Mouse (Mus musculus): ENCODE results near the gene 9230112D13Rik. TPM values are rescaled to one million over a fixed set of nuclear protein-coding genes. Genes with fewer than 3 reads are reported as not detected.

The 9230112D13Rik gene
- total and polyA plus RNA-seq, 3 experiments, result 1.6 to 1.9 (median 1.7) TPM

GRCm38 (mm10) chr14:34497346-34497745 lies 25.3 kb downstream of the 9230112D13Rik start:
- in situ Hi-C loops (cut with MboI; ENCODE audit: low pct_ligation_motif_present, low pct_unique_long_range_greater_than_20kb, low sequenced_read_pairs) (loop anchor here (10.0 kb wide), 1 partner anchor 53 kb away; no protein-coding TSS in a partner anchor), dilution Hi-C loops (cut with MboI; ENCODE audit: extremely low pct_ligation_motif_present, extremely low pct_unique_long_range_greater_than_20kb, low sequenced_read_pairs) (no loop called here)
- Histone ChIP-seq H3K36me3 (replicated peaks in 1 of 2; ENCODE audit: control insufficient read depth in 1 of 2, insufficient read depth in 1 of 2, low read length in 1 of 2) (no peaks in the 10 kb centered on the region), H3K9me3 (replicated peaks; ENCODE audit: low read length) (no peaks in the 10 kb centered on the region), H3K4me3 (replicated peaks in 1 of 3; ENCODE audit: low read depth in 2 of 3, low read length in 2 of 3, poor library complexity in 1 of 3) (no peak overlapping the region), H3K9ac (ENCODE audit: insufficient read depth, low read depth) (no peak overlapping the region), H3K79me2 (replicated peaks; ENCODE audit: control insufficient read depth, extremely low read depth, insufficient read depth, poor library complexity, severe bottlenecking) (peaks cover 80% of the 10 kb centered on the region), H3K4me1 (ENCODE audit: control insufficient read depth in 1 of 2, insufficient read depth in 2 of 2) (peaks cover 6 to 74% of the 10 kb centered on the region in 2 experiments; a peak in 3 of 4 replicates), H3K27ac (ENCODE audit: insufficient read depth, low read depth) (no peak overlapping the region), H3K27me3 (replicated peaks) (no peaks in the 10 kb centered on the region), H3K4me2 (ENCODE audit: insufficient read depth, low read depth, poor library complexity, severe bottlenecking) (no peak overlapping the region)
- no peak for DNase-seq (ENCODE audit: extremely low read depth)
- TF ChIP-seq UBTF (IDR thresholded peaks at IDR 0.05; ENCODE audit: low read depth, low read length) (no peak), NRF1 (IDR thresholded peaks at IDR 0.05; ENCODE audit: low read depth, low read length) (no peak), SIN3A (IDR thresholded peaks at IDR 0.05; ENCODE audit: low read length) (no peak), ZC3H11A (IDR thresholded peaks at IDR 0.05; ENCODE audit: low read depth, low read length) (no peak), JUN (IDR thresholded peaks at IDR 0.05; ENCODE audit: insufficient read depth, low read depth, low read length) (no peak), TBP (conservative IDR thresholded peaks at IDR 0.05; ENCODE audit: low read depth, low read length) (no peak), RCOR1 (conservative IDR thresholded peaks at IDR 0.05; ENCODE audit: low read depth, low read length) (no peak), PAX5 (IDR thresholded peaks at IDR 0.05; ENCODE audit: low read length) (no peak), MXI1 (IDR thresholded peaks at IDR 0.05; ENCODE audit: low read depth, low read length) (no peak), RAD21 (IDR thresholded peaks at IDR 0.05; ENCODE audit: low read depth, low read length) (no peak), POLR2AphosphoS2 (IDR thresholded peaks at IDR 0.05; ENCODE audit: low read depth, low read length) (no peak), MYC (IDR thresholded peaks at IDR 0.05; ENCODE audit: low read depth, low read length) (no peak), CTCF (conservative IDR thresholded peaks at IDR 0.05 in 1 of 2, IDR thresholded peaks at IDR 0.05 in 1 of 2; ENCODE audit: low read depth in 2 of 2, low read length in 2 of 2) (no peak), MAFK (IDR thresholded peaks at IDR 0.05; ENCODE audit: insufficient replicate concordance, low read length) (no peak), ELF1 (IDR thresholded peaks at IDR 0.05; ENCODE audit: low read depth, low read length) (no peak), ZKSCAN1 (IDR thresholded peaks at IDR 0.05; ENCODE audit: borderline replicate concordance, low read depth, low read length) (no peak), E2F4 (IDR thresholded peaks at IDR 0.05; ENCODE audit: insufficient replicate concordance, low read depth, low read length) (no peak), MAZ (IDR thresholded peaks at IDR 0.05; ENCODE audit: low read depth, low read length) (no peak)

- dilution Hi-C loops (cut with MboI; ENCODE audit: extremely low pct_ligation_motif_present, extremely low pct_unique_long_range_greater_than_20kb, low sequenced_read_pairs), result no loop called here
- no peak overlapping the region for H3K27ac ChIP-seq (ENCODE audit: insufficient read depth, low read depth)
- no peak for TF ChIP-seq JUND (conservative IDR thresholded peaks at IDR 0.05; ENCODE audit: low read depth, low read length)
- TF ChIP-seq MEF2A (IDR thresholded peaks at IDR 0.05; ENCODE audit: borderline replicate concordance, low read depth, low read length), result no peak
- TF ChIP-seq USF1 (IDR thresholded peaks at IDR 0.05; ENCODE audit: low read depth, low read length), result no peak
- TF ChIP-seq SIN3A (IDR thresholded peaks at IDR 0.05; ENCODE audit: low read length), result no peak
- H3K4me1 ChIP-seq (ENCODE audit: control insufficient read depth in 1 of 2, insufficient read depth in 2 of 2), result peaks cover 13 to 92% of the 10 kb centered on the region in 2 experiments
- no peak overlapping the region for H3K4me2 ChIP-seq (ENCODE audit: insufficient read depth, low read depth, poor library complexity, severe bottlenecking)
- no peak overlapping the region for H3K9ac ChIP-seq (ENCODE audit: insufficient read depth, low read depth)
- no peaks in the 10 kb centered on the region for H3K27me3 ChIP-seq (replicated peaks)
- no peak overlapping the region for H3K4me3 ChIP-seq (replicated peaks in 1 of 3; ENCODE audit: low read depth in 2 of 3, low read length in 2 of 3, poor library complexity in 1 of 3)
- H3K9me3 ChIP-seq (replicated peaks; ENCODE audit: low read length), result no peaks in the 10 kb centered on the region
- H3K36me3 ChIP-seq (replicated peaks in 1 of 2; ENCODE audit: control insufficient read depth in 1 of 2, insufficient read depth in 1 of 2, low read length in 1 of 2), result peaks cover 0 to 2% of the 10 kb centered on the region in 2 experiments
- H3K79me2 ChIP-seq (replicated peaks; ENCODE audit: control insufficient read depth, extremely low read depth, insufficient read depth, poor library complexity, severe bottlenecking), result peaks cover 76% of the 10 kb centered on the region
- in situ Hi-C loops (cut with MboI; ENCODE audit: low pct_ligation_motif_present, low pct_unique_long_range_greater_than_20kb, low sequenced_read_pairs), result loop anchor here (10.0 kb wide), 1 partner anchor 49 kb away; no protein-coding TSS in a partner anchor
- no peak for DNase-seq (ENCODE audit: extremely low read depth)
Measured at GRCm38 (mm10) chr14:34493682-34494081, 28.9 kb downstream of the 9230112D13Rik start.
